Mouse (Mus musculus): Measurements from ENCODE around the gene Reep3. TPM values are rescaled to one million over a fixed set of nuclear protein-coding genes. Genes with fewer than 3 reads are reported as not detected.

The Reep3 gene
- polyA plus RNA-seq, 1 experiment, result 13.2 TPM

DNA sequence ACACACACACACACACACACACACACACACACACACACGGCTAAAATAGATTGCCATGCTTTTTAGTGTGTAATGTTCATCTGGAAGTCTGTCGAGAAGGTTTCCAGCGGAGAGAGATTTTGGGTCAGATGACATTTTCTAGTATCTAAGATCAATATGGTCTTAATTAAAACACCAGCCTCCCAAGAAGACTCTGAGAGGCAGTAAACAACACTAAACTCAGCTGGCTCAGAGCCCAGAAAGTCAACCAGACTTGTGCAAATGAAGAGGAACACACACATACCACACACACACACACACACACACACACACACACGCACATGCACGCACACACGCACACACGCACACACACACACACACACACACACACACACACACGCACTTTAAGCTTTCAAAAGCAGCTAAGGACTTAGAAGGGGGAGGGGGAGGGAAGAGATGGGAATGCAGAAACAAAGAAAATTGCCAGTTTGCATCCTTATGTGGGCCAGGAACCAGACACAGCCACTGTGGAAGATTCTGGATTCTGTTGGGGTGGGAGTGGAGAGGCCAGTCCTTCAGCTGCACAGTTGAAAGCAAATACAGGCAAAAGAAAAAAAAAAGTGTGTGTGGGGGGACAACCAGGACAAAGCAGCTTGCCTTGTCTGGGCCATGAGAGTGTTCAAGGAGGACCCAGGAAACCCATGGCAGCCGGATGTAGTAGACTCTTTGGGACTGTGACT, 130.2 kb downstream of the Reep3 start:
- no peaks in the 10 kb centered on the region for H3K27me3 ChIP-seq (ENCODE audit: control insufficient read depth, insufficient read depth, low read length)
- no peak for DNase-seq
- WGBS, result 91% methylated on average over 9 of the region's 9 CpGs
- no peaks in the 10 kb centered on the region for H3K36me3 ChIP-seq (ENCODE audit: control insufficient read depth, insufficient read depth, low read length)
- TF ChIP-seq CTCF (IDR thresholded peaks at IDR 0.05; ENCODE audit: borderline replicate concordance, control insufficient read depth, extremely low read depth, insufficient read depth, low read length, poor library complexity) (no peak), POLR2A (IDR thresholded peaks at IDR 0.05; ENCODE audit: control insufficient read depth, extremely low read depth, insufficient read depth, low read length, poor library complexity) (no peak)
- no peaks in the 10 kb centered on the region for H3K4me1 ChIP-seq (replicated peaks; ENCODE audit: control insufficient read depth, insufficient read depth, low read length)
- no peak overlapping the region for H3K4me3 ChIP-seq (ENCODE audit: control insufficient read depth, insufficient read depth, low read length)
- no peak overlapping the region for H3K27ac ChIP-seq (ENCODE audit: control insufficient read depth, insufficient read depth, low read length)

DNA sequence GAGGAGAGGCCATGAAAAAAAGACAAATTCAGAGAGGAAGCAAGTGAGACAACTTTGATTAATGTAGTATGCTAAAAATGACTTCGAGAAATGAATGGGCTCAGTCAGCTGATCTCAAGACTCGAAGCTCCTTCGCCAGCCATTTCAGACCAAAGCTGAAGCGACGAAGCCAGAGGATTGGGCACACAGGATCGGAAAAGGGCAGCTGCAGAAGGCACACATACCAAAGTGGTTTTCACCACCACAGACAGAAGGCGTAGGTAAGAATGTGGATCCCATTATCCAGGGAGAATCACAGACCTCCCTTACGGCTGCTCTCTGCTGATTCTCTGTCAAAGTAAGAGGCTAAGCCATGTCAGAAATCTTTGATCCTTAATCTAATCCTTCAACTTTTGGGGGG, 136.6 kb downstream of the Reep3 start:
- Histone ChIP-seq H3K4me1 (replicated peaks; ENCODE audit: control insufficient read depth, insufficient read depth, low read length) (no peaks in the 10 kb centered on the region), H3K36me3 (ENCODE audit: control insufficient read depth, insufficient read depth, low read length) (no peaks in the 10 kb centered on the region), H3K4me3 (ENCODE audit: control insufficient read depth, insufficient read depth, low read length) (no peak overlapping the region), H3K27me3 (ENCODE audit: control insufficient read depth, insufficient read depth, low read length) (no peaks in the 10 kb centered on the region), H3K27ac (ENCODE audit: control insufficient read depth, insufficient read depth, low read length) (no peak overlapping the region)
- DNase-seq, result no peak
- 86% methylated on average over 8 of the region's 8 CpGs for WGBS
- TF ChIP-seq CTCF (IDR thresholded peaks at IDR 0.05; ENCODE audit: borderline replicate concordance, control insufficient read depth, extremely low read depth, insufficient read depth, low read length, poor library complexity), result no peak
- TF ChIP-seq POLR2A (IDR thresholded peaks at IDR 0.05; ENCODE audit: control insufficient read depth, extremely low read depth, insufficient read depth, low read length, poor library complexity), result no peak

Other genes starting within 250 kb of the Reep3 start
- 31.5 and 38.4 TPM in 2 replicates for gene Jmjd1c, start 820 bp downstream of the Reep3 start, polyA plus RNA-seq (2012; rRNA removed)
- 8.7 and 11.2 TPM in 2 replicates for gene Nrbf2, start 188.4 kb upstream of the Reep3 start, polyA plus RNA-seq (2012; rRNA removed)